Mouse (Mus musculus) limb, embryonic 11.5 days (tissue): ENCODE data around the gene Dst. TPM values are rescaled to one million over a fixed set of nuclear protein-coding genes. Genes with fewer than 3 reads are reported as not detected.

Experiments
- ATAC-seq: fragments of 200-750 bp; cut with Nextera tagmentation; 2 replicates; pipeline ENCODE4 v1.8.0; 2017; ENCODE audit warnings: low read depth; ENCODE audit not compliant: insufficient number of reproducible peaks, low FRiP score, low TSS enrichment
- DNase-seq: peaks from one replicate; pipeline ENCODE4 v3.0.0-alpha.2; 2015; ENCODE audit warnings: low spot score
- H3K27ac ChIP-seq: fragments of 300-500 bp; sonication (generic); replicated peaks from 2 replicates; pipeline ENCODE4 v1.5.1; 2014; ENCODE audit warnings: low read depth, mild to moderate bottlenecking, low read length
- H3K27me3 ChIP-seq: fragments of 300-500 bp; sonication (generic); 2 replicates; pipeline ENCODE4 v1.6.1; 2014; ENCODE audit warnings: mild to moderate bottlenecking, low read length, mixed read lengths; ENCODE audit not compliant: control insufficient read depth, insufficient read depth
- H3K36me3 ChIP-seq: fragments of 300-500 bp; sonication (generic); 2 replicates; pipeline ENCODE4 v1.6.1; 2014; ENCODE audit warnings: mild to moderate bottlenecking, low read length, moderate library complexity, mixed read lengths; ENCODE audit not compliant: control insufficient read depth, insufficient read depth
- H3K4me1 ChIP-seq: fragments of 300-500 bp; sonication (generic); 2 replicates; pipeline ENCODE4 v1.6.1; 2014; ENCODE audit warnings: low read length, mixed read lengths; ENCODE audit not compliant: control insufficient read depth, insufficient read depth
- H3K4me2 ChIP-seq: fragments of 300-500 bp; sonication (generic); 2 replicates; pipeline ENCODE4 v1.6.1; 2014; ENCODE audit warnings: low read depth, mild to moderate bottlenecking, moderate library complexity; ENCODE audit not compliant: severe bottlenecking
- H3K4me3 ChIP-seq: fragments of 300-500 bp; sonication (generic); 2 replicates; pipeline ENCODE4 v1.5.1; 2014; ENCODE audit warnings: low read depth, low read length
- H3K9ac ChIP-seq: fragments of 300-500 bp; sonication (generic); 2 replicates; pipeline ENCODE4 v1.6.1; 2014; ENCODE audit warnings: mild to moderate bottlenecking, low read length
- H3K9me3 ChIP-seq: fragments of 300-500 bp; sonication (generic); 2 replicates; pipeline ENCODE4 v1.6.1; 2016; ENCODE audit warnings: low read length; ENCODE audit not compliant: control insufficient read depth
- WGBS: fragments of 180-500 bp; shearing (Covaris S2); extraction: QIAGEN DNeasy Blood & Tissue Kit; methylation state at CpG from one replicate; pipeline ENCODE4 v1.1.7; 2014; 5-methylcytosine and 5-hydroxymethylcytosine counted together
- polyA plus RNA-seq: library from polyadenylated mRNA; unstranded; fragments of >200 nt; fragmentation: Nextera tagmentation; extraction: Ambion mirVana; gene quantifications from 2 replicates; pipeline ENCODE4 v1.2.1, GENCODE M21; 2014

Dst gene
- polyA plus RNA-seq, 1 experiment from 2014 or later = 14.7 TPM

- no peaks in the 10 kb centered on the region for H3K36me3 ChIP-seq
- no peak overlapping the region for H3K4me2 ChIP-seq
- no peaks in the 10 kb centered on the region for H3K9me3 ChIP-seq
- no peaks in the 10 kb centered on the region for H3K4me1 ChIP-seq
- WGBS = 91% methylated on average over 17 of the region's 17 CpGs
- H3K27ac ChIP-seq = no peak overlapping the region
- H3K9ac ChIP-seq = no peak overlapping the region
- no peak overlapping the region for H3K4me3 ChIP-seq
- DNase-seq = no peak
- H3K27me3 ChIP-seq = no peaks in the 10 kb centered on the region
- no peak for ATAC-seq
Observed at GRCm38 (mm10) chr1:34192174-34192573, 284.1 kb downstream of the Dst start.

GRCm38 (mm10) chr1:34200791-34201190, 292.8 kb downstream of the Dst start:
- H3K4me2 ChIP-seq = no peak overlapping the region
- peaks cover 2% of the 10 kb centered on the region; the same call in 1 of the 2 replicates for H3K36me3 ChIP-seq
- WGBS = 90% methylated on average over 18 of the region's 18 CpGs
- H3K4me3 ChIP-seq = no peak overlapping the region
- H3K27me3 ChIP-seq = no peaks in the 10 kb centered on the region
- no peak overlapping the region for H3K9ac ChIP-seq
- H3K9me3 ChIP-seq = no peaks in the 10 kb centered on the region
- no peak overlapping the region for H3K27ac ChIP-seq
- ATAC-seq = no peak
- no peaks in the 10 kb centered on the region for H3K4me1 ChIP-seq
- DNase-seq = no peak

GRCm38 (mm10) chr1:34201483-34201882, 293.5 kb downstream of the Dst start:
- no peak overlapping the region for H3K27ac ChIP-seq
- H3K9me3 ChIP-seq = no peaks in the 10 kb centered on the region
- no peak overlapping the region for H3K9ac ChIP-seq
- no peak overlapping the region for H3K4me2 ChIP-seq
- H3K4me1 ChIP-seq = no peaks in the 10 kb centered on the region
- H3K27me3 ChIP-seq = no peaks in the 10 kb centered on the region
- H3K4me3 ChIP-seq = no peak overlapping the region
- DNase-seq (no peak), ATAC-seq (no peak)
- peaks cover 2% of the 10 kb centered on the region; the same call in 1 of the 2 replicates for H3K36me3 ChIP-seq
- WGBS = 49% methylated on average over 4 of the region's 4 CpGs

GRCm38 (mm10) chr1:34211704-34212103, 303.7 kb downstream of the Dst start:
- 89% methylated on average over 3 of the region's 3 CpGs for WGBS
- no peaks in the 10 kb centered on the region for H3K36me3 ChIP-seq

GRCm38 (mm10) chr1:34216456-34216855, 308.4 kb downstream of the Dst start:
- DNase-seq (no peak), ATAC-seq (no peak)
- Histone ChIP-seq H3K4me2 (no peak overlapping the region), H3K27ac (no peak overlapping the region), H3K4me3 (no peak overlapping the region), H3K9me3 (no peaks in the 10 kb centered on the region), H3K36me3 (no peaks in the 10 kb centered on the region), H3K9ac (no peak overlapping the region), H3K27me3 (no peaks in the 10 kb centered on the region), H3K4me1 (no peaks in the 10 kb centered on the region)
- WGBS = 87% methylated on average over 2 of the region's 2 CpGs

More at GRCm38 (mm10) chr1:34211704-34212103, 303.7 kb downstream of the Dst start:
- H3K9me3 ChIP-seq = no peaks in the 10 kb centered on the region
- no peaks in the 10 kb centered on the region for H3K4me1 ChIP-seq
- no peak overlapping the region for H3K9ac ChIP-seq
- no peak overlapping the region for H3K27ac ChIP-seq
- no peaks in the 10 kb centered on the region for H3K27me3 ChIP-seq
- H3K4me3 ChIP-seq = no peak overlapping the region
- DNase-seq (no peak), ATAC-seq (no peak)
- no peak overlapping the region for H3K4me2 ChIP-seq

- Histone ChIP-seq H3K27ac (no peak overlapping the region), H3K9ac (no peak overlapping the region), H3K9me3 (no peaks in the 10 kb centered on the region), H3K4me3 (no peak overlapping the region), H3K27me3 (no peaks in the 10 kb centered on the region), H3K4me2 (no peak overlapping the region), H3K36me3 (no peaks in the 10 kb centered on the region), H3K4me1 (no peaks in the 10 kb centered on the region)
- DNase-seq (peak; percentile 89), ATAC-seq (0 out of 2 replicates have a peak, but pooled peaks have one; percentile 47)
- WGBS = 32% methylated on average over 6 of the region's 6 CpGs
Observed at GRCm38 (mm10) chr1:34218323-34218722, 310.3 kb downstream of the Dst start.

GRCm38 (mm10) chr1:34218801-34219200, 310.8 kb downstream of the Dst start:
- Histone ChIP-seq H3K4me2 (no peak overlapping the region), H3K9ac (no peak overlapping the region), H3K27me3 (no peaks in the 10 kb centered on the region), H3K9me3 (no peaks in the 10 kb centered on the region), H3K36me3 (no peaks in the 10 kb centered on the region), H3K4me3 (no peak overlapping the region), H3K4me1 (no peaks in the 10 kb centered on the region), H3K27ac (no peak overlapping the region)
- WGBS = 86% methylated on average over 9 of the region's 9 CpGs
- DNase-seq (no peak), ATAC-seq (no peak)

GRCm38 (mm10) chr1:34220094-34220601, 312.1 kb downstream of the Dst start:
- H3K9ac ChIP-seq = no peak overlapping the region
- H3K27me3 ChIP-seq = no peaks in the 10 kb centered on the region
- H3K9me3 ChIP-seq = no peaks in the 10 kb centered on the region
- H3K4me3 ChIP-seq = no peak overlapping the region
- 86% methylated on average over 11 of the region's 11 CpGs for WGBS
- H3K27ac ChIP-seq = no peak overlapping the region
- no peak overlapping the region for H3K4me2 ChIP-seq
- no peak for ATAC-seq
- no peaks in the 10 kb centered on the region for H3K4me1 ChIP-seq
- DNase-seq = no peak
- H3K36me3 ChIP-seq = 0 out of 2 replicates have a peak, but pooled peaks cover 2% of the 10 kb centered on the region

- 91% methylated on average over 11 of the region's 11 CpGs for WGBS
- no peak for DNase-seq
- Histone ChIP-seq H3K27me3 (no peaks in the 10 kb centered on the region), H3K27ac (no peak overlapping the region), H3K4me1 (no peaks in the 10 kb centered on the region), H3K9me3 (no peaks in the 10 kb centered on the region), H3K36me3 (0 out of 2 replicates have a peak, but pooled peaks cover 2% of the 10 kb centered on the region), H3K4me2 (no peak overlapping the region), H3K9ac (no peak overlapping the region), H3K4me3 (no peak overlapping the region)
- ATAC-seq = no peak
Observed at GRCm38 (mm10) chr1:34223866-34224265, 315.8 kb downstream of the Dst start.
